Mouse (Mus musculus) heart, postnatal 10 days (tissue): ENCODE measurements around the gene Phospho2. TPM values are rescaled to one million over a fixed set of nuclear protein-coding genes. Genes with fewer than 3 reads are reported as not detected.

Experiments
- DNase-seq, 2 experiments: peaks; one replicate each; pipeline ENCODE4 v3.0.0; 2021
- intact Hi-C: fragments of 180-260 bp; cut with DNase I; formaldehyde crosslinking; loops from one replicate; pipeline ENCODE4 v1.15.1; 2025
- total RNA-seq, 2 experiments: library from RNA; stranded (reverse); gene quantifications; 2 replicates each; pipeline ENCODE4 v1.2.3; 2021

Gene Phospho2
- total RNA-seq, 2 experiments from 2014 or later: 16.4 to 16.9 TPM

DNA sequence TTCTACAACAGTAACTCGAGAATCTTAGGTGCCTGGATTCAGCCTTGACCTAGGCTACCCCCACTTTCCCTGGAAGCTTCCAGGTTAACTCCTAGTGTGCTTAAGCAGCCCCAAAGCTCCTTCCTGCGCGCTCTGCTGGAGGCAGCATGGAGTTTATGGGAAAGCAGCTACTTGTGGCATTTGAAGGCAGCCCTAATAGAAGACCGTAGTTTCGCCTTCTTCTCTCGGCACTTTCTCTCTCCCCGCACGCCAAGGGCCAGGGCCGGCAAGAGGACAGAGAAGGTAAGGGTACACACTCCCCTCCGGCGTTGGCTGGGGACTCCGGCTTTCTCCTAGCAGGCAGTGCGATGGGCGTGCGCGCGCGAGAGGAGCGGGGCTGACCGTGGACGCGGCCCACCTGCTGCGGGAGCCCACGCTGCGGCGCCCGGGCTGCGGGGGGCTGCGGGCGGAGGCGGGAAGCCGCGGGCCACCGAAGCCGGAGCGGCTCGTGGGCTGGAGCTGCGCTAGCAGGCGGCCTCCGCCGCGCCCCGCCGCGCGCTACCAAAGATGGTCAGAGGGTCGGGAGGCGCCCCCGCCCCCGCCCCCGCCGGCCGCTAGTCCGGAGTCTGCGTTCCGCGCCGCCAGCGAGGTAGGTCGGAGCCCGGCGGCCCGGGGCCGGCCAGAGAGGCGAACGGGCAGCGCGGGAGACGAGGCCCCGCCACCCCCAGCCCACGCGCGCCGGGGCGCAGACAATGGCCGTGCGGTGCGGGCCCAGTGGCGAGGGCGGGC lies 33.1 kb downstream of the Phospho2 start:
- DNase-seq: peak; percentile 70 to 72
- intact Hi-C loops: loop anchor here (2.0 kb wide), 1 partner anchor 38 kb away; the partner anchor contains the start of gene Ssb

DNA sequence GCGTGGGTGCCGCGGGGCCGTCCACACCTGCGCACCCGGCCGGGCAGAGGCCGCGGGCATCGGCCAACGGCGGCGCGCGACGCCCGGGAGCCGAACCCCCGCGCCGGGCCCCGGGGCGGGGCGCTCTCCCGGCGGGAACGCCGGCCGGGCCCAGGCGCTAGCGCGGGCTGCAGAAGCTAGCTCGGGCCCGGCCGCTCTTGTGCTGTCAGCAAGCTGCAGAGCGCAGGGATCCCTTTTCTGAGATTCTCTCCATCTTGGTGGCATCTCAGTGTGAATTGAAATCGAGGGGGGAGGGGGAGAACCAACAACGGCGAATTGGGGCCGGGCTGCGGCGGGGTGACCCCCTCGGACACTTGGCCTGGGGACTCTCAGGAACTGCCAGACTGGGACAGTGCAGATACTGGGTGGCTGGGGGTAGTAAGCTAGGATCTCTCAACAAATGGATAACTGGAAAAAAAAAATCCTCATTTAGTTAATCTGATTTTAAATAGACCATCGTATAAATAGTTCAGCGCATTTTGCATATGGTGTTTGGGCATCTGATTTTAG lies 33.8 kb downstream of the Phospho2 start:
- intact Hi-C loops: loop anchor here (2.0 kb wide), 1 partner anchor 38 kb away; the partner anchor contains the start of gene Ssb
- peak in 1 of 2 experiments; percentile 62 for DNase-seq

DNA sequence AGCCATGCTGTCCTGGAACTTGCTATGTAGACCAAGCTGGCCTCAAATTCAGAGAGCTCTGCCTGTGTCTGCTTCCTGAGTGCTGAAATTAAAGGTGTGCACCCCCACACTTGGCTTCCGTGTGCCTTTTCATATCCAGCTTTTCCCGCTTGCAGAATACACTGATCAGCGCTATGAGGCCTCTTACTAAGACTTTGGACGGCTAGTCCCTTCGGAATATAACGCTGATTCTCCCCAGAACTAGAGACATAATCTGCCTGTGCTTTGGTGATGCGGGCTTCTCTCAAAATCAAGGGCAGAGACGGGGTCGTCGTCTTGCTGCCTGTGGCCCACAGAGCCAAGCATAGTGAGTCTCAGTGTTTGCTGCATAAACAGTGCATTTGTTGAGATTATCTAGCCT lies 36.5 kb downstream of the Phospho2 start:
- intact Hi-C loops: loop anchor here (2.0 kb wide), 1 partner anchor 63 kb away; no protein-coding TSS in a partner anchor
- DNase-seq: no peak

DNA sequence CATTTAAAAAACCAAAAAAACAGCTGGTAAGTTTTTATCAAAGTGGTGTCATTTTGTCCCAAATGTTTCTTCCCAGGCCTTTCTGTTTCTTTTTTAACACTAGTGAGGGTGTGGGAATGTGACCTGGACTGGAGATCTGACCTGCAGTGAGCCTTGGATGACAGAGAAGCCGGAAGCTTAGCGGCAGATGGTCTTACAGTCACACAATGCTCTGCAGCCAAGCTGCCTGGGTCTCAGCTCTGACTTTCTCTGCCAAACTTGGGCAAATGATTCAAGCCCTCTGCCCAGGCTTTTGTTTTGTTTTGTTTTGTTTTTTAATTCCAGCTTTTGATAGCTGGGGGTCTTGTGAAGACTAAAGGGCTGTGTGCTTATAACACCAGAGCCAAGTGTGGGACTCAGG lies 37.0 kb downstream of the Phospho2 start:
- peak; percentile 23 to 34 for DNase-seq
- intact Hi-C loops: loop anchor here (2.0 kb wide), 1 partner anchor 64 kb away; no protein-coding TSS in a partner anchor

DNA sequence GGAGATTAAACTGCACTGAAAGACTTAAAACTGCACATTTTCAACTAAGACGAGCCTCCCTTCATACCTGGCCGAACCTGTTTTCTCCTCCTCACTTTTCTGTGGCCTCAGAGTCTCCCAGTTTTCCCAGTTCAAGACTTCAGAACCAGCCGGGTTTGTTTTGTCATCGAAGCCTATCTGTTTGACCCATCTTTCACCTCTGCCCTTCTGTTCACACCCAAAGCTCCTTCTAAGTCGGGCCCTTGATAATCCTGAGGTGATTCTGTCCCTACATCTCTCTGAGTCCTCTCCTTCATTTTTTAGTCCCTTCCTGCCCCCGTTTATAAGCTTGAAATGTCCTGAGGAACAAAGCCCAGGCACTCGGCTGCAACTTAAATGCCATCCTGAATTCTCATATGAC lies 38.6 kb downstream of the Phospho2 start:
- intact Hi-C loops: no loop called here
- DNase-seq: no peak

DNA sequence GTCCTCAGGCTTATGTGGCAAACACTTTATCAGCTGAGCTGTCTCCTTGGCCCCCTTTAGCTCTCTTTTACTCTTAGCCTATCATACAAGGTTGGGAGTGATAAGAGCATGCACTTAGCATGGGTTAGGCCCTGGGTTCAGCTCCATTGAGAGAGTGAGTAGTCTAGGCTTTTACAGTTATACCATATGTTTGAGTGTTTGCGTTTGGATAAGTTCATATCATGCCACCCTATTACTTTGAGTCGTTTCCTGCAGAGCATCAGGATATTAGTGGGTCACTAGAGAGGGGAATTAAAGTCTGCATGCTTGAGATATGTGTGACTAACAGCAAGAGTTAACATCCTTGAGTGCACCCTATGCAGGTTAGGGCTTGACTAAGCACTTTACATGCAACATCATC lies 40.3 kb downstream of the Phospho2 start:
- DNase-seq: no peak
- intact Hi-C loops: no loop called here

DNA sequence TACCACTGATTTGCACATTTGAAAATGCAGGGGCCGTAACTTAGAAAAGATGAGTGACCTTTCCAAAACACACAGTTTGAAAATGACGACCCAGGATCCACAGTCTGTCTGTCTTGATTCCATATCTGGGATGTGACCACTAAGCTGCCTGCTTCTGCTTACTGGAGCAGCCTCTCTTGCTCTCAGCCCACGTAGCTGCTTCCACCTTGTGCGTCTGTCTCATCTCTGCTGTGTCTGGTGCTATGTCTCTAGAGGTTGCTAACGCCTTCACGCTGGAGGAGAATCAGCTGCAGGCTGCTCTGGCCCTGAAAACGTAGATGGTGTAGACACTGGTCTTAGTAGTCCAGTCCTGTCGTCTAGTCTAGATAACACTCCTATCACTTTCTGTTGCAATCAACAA lies 40.7 kb downstream of the Phospho2 start:
- no peak for DNase-seq
- intact Hi-C loops: no loop called here

DNA sequence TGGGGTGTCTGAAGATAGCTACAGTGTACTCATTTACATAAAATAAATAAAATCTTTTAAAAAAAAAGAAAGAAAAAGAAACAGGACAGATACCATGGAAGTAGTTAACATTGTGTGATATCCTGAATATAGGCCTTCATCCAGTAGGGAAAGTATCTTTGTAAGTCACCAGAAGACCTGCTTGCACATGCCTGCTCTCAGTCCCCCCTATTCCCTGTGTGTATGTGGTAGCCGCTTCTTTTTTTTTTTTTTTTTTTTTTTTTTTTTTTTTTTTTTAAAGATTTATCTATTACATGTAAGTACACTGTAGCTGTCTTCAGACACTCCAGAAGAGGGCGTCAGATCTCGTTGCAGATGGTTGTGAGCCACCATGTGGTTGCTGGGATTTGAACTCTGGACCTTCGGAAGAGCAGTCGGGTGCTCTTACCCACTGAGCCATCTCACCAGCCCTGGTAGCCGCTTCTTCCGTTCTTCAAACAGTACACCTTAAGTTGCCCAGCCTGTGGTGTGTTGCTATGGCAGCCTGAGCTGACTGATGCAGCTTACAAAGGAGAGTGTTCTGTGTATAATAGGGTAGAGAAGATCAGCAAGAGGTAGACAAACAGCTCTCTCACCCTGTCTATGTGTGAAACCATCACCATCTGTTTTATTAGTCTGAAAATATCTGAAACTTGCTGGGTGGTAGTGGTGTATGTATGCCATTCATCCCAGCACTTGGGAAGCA lies 48.0 kb downstream of the Phospho2 start:
- intact Hi-C loops: no loop called here
- DNase-seq: no peak

DNA sequence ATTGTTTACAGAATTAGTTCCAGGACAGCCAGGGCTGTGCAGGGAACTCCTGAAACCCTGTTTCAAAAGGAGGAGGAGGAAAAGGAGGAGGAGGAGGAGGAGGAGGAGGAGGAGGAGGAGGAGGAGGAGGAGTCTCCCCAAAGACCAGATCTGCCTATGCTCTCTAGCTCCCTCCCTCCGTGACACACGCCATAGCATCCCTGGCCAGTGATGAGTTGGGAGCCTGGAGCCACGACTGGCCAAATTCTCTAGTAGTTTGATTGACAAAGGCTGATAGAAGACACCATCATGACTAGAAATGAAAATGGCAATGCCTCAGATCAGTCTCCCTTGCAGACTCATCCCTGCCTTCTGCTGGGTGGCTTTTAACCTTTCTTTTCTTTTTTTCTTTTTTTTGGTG lies 48.6 kb downstream of the Phospho2 start:
- intact Hi-C loops: no loop called here
- DNase-seq: no peak

DNA sequence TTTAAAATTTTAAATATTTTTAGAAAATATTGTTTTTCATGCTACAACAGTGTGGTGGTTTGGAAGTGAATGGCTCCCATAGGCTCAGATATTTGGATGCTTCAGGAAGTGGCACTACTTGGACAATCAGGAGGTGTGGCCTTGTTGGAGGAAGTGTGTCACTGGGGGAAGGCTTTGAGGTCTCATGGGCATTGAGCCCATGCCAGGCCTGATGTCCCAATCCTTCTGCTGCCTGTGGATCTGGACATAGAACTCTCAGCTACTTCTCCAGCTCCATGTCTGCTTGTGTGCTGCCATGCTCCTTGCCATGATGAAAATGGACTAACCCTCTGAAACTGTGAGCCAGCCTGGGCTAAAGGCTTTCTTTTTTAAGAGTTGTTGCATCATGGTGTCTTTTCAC lies 49.3 kb downstream of the Phospho2 start:
- intact Hi-C loops: no loop called here
- no peak for DNase-seq

DNA sequence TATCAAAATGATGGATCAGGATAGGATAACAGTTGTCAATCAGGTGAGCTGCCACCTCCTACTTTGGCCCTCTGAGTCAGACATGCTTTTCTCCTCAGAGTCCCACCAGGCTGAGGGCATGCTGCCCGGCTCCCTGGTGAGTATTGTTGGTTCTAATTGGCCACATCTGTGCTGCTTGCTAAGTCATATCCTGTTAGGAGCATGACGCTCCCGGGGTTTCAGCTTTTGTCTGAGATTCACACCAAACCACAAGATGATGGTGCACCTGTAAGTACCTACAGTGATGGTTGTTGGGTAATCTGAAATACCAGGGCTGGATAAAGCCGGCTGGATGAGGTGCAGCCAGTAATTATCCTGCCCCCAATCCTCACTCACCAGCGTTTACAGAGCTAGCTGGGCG lies 50.8 kb downstream of the Phospho2 start:
- DNase-seq: no peak
- intact Hi-C loops: no loop called here

DNA sequence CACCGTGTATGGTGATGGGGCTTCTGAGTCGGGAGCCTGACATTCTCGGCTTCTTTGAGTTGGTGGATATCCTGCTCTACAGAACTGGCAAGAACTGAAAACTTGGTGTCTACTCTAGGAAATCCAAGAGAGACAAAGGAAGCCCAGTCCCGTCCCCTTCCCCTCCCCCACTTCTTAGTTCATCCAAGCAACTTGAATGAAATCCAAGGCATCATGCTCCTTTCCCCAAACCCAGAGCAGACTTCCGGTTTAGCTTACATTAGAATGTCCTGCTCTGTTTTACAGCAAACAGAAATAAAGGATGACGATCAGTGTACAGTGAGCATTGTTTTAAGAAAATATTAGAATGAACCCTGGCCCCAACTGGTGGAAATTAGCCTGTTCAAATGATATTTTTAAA lies 59.8 kb downstream of the Phospho2 start:
- DNase-seq: peak; percentile 36 to 37
- intact Hi-C loops: no loop called here

Other genes starting within 250 kb of the Phospho2 start
- 1 to 10 TPM in 1 of 2 experiments, under 1 TPM in 1; 0.65 to 2.1 TPM for gene Lrp2, start 203.6 kb upstream of the Phospho2 start, total RNA-seq
- 1 to 10 TPM; 5.6 to 5.7 TPM for gene Bbs5, start 142.5 kb upstream of the Phospho2 start, total RNA-seq
- gene Klhl41, start 119.5 kb upstream of the Phospho2 start, total RNA-seq: 10 to 100 TPM; 70.3 to 76.3 TPM
- gene Fastkd1, start 76.1 kb upstream of the Phospho2 start, total RNA-seq: 10 to 100 TPM; 31.4 to 34.6 TPM
- 10 to 100 TPM; 47.7 to 51.8 TPM for gene Ppig, start 67.1 kb upstream of the Phospho2 start, total RNA-seq
- gene Ccdc173, start within 50 bp of the Phospho2 start, total RNA-seq: under 1 TPM; 0.55 to 0.67 TPM
- 10 to 100 TPM; 44.2 to 46.9 TPM for gene Klhl23, start 32.3 kb downstream of the Phospho2 start, total RNA-seq
- gene Ssb, start 71.9 kb downstream of the Phospho2 start, total RNA-seq: 100 to 1,000 TPM in 1 of 2 experiments, 10 to 100 TPM in 1; 84.7 to 102 TPM
- 10 to 100 TPM; 19.0 to 20.6 TPM for gene Mettl5, start 96.0 kb downstream of the Phospho2 start, total RNA-seq
- gene Ubr3, start 107.6 kb downstream of the Phospho2 start, total RNA-seq: 100 to 1,000 TPM; 105 to 111 TPM
- under 1 TPM in 1 of 2 experiments, not detected in 1; 0.12 TPM for gene Myo3b, start 249.5 kb downstream of the Phospho2 start, total RNA-seq